Mouse (Mus musculus): ENCODE measurements around the gene Ndufv1. TPM values are rescaled to one million over a fixed set of nuclear protein-coding genes. Genes with fewer than 3 reads are reported as not detected.

The Ndufv1 gene
- polyA plus RNA-seq (2017; shearing (Covaris generic)), result 100 to 1,000 TPM; 152 to 159 TPM

DNA sequence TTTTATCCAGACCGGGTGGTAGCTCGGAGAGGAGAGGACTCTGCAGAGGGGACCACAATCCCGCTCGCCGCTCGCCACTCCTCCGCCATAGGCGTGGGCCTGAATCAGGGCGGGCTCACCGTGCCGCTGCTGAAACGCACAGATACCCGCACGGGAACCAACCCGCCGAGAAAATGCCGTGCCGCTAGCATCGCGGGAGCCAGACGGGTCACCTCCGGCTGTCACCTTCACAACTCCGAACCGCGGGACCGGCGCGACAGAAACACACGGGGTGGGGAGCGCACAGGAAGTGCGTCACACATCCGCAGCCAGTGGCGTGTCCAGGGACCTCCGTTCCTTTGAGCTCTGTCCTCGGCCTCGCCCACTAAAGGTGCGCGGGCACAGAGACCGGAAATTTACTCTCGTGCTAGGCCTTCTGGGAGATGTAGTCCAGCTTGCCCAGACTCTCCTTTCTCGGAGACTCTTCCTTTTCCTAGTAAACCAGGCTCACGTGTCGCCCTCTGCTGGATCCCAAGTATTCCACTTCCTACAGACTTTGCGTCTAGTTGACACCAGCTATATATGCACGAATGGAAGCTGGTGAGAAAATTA, at the start of gene Ndufv1:
Gene Ndufv1 (minus strand): TSS at position 375 of the 591 bp plus-strand sequence.

DNA sequence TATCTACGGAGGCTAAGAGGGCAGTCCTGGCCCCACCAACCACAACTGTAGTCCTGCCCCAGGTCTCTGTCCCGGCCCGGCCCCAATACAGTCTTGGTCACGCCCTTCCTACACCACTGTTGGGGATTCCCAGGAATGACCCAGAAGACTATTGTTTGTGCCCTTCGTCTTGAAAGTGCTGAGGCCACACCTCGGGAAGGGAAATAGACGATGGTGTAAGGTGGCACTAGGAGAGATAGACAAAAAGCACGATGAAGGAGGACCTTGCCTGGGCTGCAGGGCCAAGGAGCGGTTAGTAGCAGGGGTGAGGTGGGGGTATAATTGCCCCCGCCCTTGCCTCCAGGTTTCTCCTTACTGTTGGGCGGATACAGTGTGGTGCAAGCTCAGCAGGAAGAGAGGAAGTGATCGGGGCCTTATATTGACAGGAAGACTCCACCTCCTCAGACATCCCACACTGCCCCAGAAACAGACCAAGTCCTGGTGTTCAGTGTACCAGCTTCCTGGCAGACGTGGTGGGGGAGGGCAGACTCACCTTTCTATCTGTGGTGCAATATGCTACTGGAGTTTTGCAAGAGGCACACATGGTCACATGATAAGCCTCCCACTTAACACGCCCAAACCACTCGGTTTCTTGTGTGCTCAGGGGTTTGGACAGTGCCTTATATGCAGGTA, 46.6 kb upstream of the Ndufv1 start, which contains the start of gene Gstp3:
Gene Gstp3 (minus strand): TSS at position 501 of the 672 bp plus-strand sequence.

DNA sequence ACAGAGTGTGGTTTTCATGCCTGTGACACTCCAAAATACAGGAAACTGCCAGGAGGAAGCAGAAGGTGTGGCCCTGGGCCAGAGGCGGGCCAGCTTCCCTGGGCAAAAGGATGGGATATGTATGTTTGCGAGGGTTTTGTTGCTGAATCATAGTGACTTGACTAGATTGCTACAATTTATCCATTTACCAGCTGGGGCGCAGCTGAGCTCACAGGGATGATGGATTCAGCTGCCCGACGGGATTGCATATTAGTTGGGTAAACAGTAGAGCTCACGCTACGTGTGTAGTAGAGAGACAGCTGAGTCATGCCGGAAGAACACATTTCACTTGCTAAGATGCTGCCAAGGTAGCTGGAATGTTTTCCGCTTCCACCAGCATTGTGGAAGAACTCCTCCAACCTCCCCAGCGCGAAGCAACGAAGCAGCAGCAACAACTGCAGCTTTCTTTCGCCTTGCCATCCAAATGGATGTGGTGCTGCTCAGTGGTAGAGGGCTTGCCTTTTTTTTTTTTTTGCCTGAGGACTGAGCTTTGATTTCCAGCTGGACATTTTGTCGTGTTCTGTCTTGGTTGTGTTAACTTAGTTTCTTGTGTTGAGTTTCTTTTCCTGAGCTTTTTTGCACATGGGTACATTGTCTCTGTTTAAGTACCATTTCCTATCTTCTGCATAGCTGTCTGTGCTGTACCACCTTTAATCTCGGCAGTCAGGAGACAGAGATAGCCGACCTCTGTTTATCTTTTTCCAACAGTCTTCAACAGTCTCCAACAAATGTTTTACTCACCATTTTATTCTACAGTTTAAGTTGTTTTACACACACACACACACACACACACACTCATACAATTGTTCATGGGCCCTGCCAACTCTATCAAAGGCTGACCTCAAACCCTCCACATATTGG, 33.6 kb upstream of the Ndufv1 start, which contains the start of gene Gstp2:
Gene Gstp2 (minus strand): TSS at position 58 of the 900 bp plus-strand sequence.

GRCm38 (mm10) chr19:4037788-4038232, 25.2 kb upstream of the Ndufv1 start, which contains the start of gene Gstp1:
Gstp1 (minus strand) TSS chr19:4037985.

DNA sequence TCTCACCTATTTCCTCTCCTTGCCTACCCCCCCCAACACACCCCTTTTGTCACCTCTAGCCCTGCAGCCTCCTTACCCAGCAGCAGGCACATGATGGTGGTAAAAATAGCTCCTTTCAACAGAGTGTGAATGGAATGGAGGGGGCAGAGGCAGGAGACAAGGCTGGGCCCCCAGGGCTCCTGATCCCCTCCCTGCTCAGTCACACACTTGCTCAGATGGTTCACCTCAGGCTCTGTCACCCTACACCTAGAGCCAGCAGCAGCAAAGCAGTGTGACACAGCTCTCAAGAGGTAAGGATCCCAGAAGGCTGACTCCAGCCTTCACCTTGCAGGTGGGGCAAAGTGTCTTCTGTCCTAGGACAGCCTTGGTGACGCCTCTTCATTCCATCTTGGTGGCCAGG, 9.5 kb downstream of the Ndufv1 start, which contains the start of gene Doc2g:
Gene Doc2g (plus strand): TSS at position 202 of the 400 bp plus-strand sequence.

GRCm38 (mm10) chr19:4000119-4000900, 12.3 kb downstream of the Ndufv1 start, which contains the start of the genes Nudt8 and Gm49405:
Nudt8 (plus strand) TSS chr19:4000580.
Gm49405 (plus strand) TSS chr19:4000626.

DNA sequence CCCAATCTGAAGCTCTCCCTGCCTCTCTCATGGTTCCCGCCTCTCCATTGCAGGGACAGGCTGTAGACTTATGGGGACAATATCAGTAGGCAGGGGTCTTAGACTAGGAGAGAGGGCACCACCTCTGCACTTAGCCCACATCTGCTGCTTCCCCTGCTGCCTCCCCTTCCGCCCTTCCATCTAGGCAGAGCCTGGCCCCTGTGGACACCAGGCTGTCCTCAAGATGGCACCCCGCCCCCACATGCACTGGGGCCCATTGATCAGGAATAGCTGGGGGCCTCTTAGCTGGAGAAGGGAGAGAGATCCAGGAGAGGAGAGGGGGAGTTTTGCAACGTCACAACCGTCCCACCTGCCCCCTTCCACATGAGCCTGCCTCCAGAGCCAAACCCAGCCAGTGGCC, 20.2 kb downstream of the Ndufv1 start, which contains the start of gene Tbx10:
Gene Tbx10 (plus strand): TSS at position 337 of the 400 bp plus-strand sequence.

GRCm38 (mm10) chr19:3986334-3986733, 26.3 kb downstream of the Ndufv1 start, which contains the start of gene Acy3:
Acy3 (plus strand) TSS chr19:3986570.

DNA sequence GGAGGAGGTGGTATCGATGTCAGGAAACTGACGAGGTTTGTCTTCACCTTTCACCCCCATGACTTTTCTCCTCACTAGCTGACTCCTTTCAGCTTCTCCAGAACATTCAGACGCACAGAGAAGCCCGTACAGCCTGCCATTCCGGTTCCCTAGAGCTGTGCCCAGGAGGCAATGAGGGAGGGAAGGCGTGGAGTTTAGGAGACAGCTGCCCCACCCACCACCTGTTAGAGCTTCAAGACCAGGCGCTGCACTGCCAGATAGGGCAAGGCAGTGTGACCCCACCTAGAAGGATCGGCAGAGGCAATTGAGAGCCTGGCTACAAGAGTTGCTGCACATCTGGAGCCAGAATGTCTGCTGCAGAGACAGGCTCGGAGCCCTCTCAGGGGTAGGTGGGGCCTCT, 40.4 kb downstream of the Ndufv1 start, which contains the start of gene Aldh3b2:
Gene Aldh3b2 (plus strand): TSS at position 100 of the 400 bp plus-strand sequence.

GRCm38 (mm10) chr19:3958470-3958869, 54.1 kb downstream of the Ndufv1 start, which contains the start of gene Aldh3b3:
Aldh3b3 (plus strand) TSS chr19:3958645.

Other genes starting within 250 kb of the Ndufv1 start
- 10 to 100 TPM; 84.1 to 84.2 TPM for gene Kmt5b, start 245.4 kb downstream of the Ndufv1 start, polyA plus RNA-seq (2017; shearing (Covaris generic))
- gene Chka, start 161.0 kb downstream of the Ndufv1 start, polyA plus RNA-seq (2017; shearing (Covaris generic)), result 10 to 100 TPM; 15.3 to 18.1 TPM
- 10 to 100 TPM; 69.0 to 87.5 TPM for gene Tcirg1, start 105.7 kb downstream of the Ndufv1 start, polyA plus RNA-seq (2017; shearing (Covaris generic))
- gene Ndufs8, start 100.0 kb downstream of the Ndufv1 start, polyA plus RNA-seq (2017; shearing (Covaris generic)), result 100 to 1,000 TPM; 135 to 181 TPM
- gene Aldh3b1, start 83.0 kb downstream of the Ndufv1 start, polyA plus RNA-seq (2017; shearing (Covaris generic)), result under 1 TPM; 0.34 to 0.40 TPM
- gene Unc93b1, start 77.6 kb downstream of the Ndufv1 start, polyA plus RNA-seq (2017; shearing (Covaris generic)), result 10 to 100 TPM; 45.3 to 51.4 TPM
- gene Aldh3b3, start 54.2 kb downstream of the Ndufv1 start, polyA plus RNA-seq (2017; shearing (Covaris generic)), result under 1 TPM; 0.24 to 0.86 TPM
- gene Aldh3b2, start 40.5 kb downstream of the Ndufv1 start, polyA plus RNA-seq (2017; shearing (Covaris generic)), result under 1 TPM in 1 of 2 experiments, not detected in 1; 0.20 TPM
- under 1 TPM in 1 of 2 experiments, not detected in 1; 0.36 TPM for gene Acy3, start 26.2 kb downstream of the Ndufv1 start, polyA plus RNA-seq (2017; shearing (Covaris generic))
- 1 to 10 TPM in 1 of 2 experiments, not detected in 1; 1.2 TPM for gene Tbx10, start 20.1 kb downstream of the Ndufv1 start, polyA plus RNA-seq (2017; shearing (Covaris generic))
- gene Nudt8, start 12.2 kb downstream of the Ndufv1 start, polyA plus RNA-seq (2017; shearing (Covaris generic)), result 10 to 100 TPM; 14.8 to 15.3 TPM
- 1 to 10 TPM; 1.2 to 4.0 TPM for gene Gm49405, start 12.2 kb downstream of the Ndufv1 start, polyA plus RNA-seq (2017; shearing (Covaris generic))
- 1 to 10 TPM in 1 of 2 experiments, under 1 TPM in 1; 0.68 to 4.7 TPM for gene Doc2g, start 9.5 kb downstream of the Ndufv1 start, polyA plus RNA-seq (2017; shearing (Covaris generic))
- gene Gstp1, start 25.2 kb upstream of the Ndufv1 start, polyA plus RNA-seq (2017; shearing (Covaris generic)), result 100 to 1,000 TPM; 537 to 539 TPM
- gene Gstp2, start 33.2 kb upstream of the Ndufv1 start, polyA plus RNA-seq (2017; shearing (Covaris generic)), result 10 to 100 TPM in 1 of 2 experiments, 1 to 10 TPM in 1; 3.0 to 16.9 TPM
- gene Gstp3, start 46.8 kb upstream of the Ndufv1 start, polyA plus RNA-seq (2017; shearing (Covaris generic)), result 100 to 1,000 TPM in 1 of 2 experiments, 10 to 100 TPM in 1; 94.0 to 111 TPM
- gene Cabp2, start 68.8 kb upstream of the Ndufv1 start, polyA plus RNA-seq (2017; shearing (Covaris generic)), result not detected
- 100 to 1,000 TPM; 834 to 888 TPM for gene Cdk2ap2, start 84.4 kb upstream of the Ndufv1 start, polyA plus RNA-seq (2017; shearing (Covaris generic))
- gene Pitpnm1, start 87.2 kb upstream of the Ndufv1 start, polyA plus RNA-seq (2017; shearing (Covaris generic)), result 100 to 1,000 TPM; 344 to 350 TPM
- 100 to 1,000 TPM; 182 to 196 TPM for gene Aip, start 113.1 kb upstream of the Ndufv1 start, polyA plus RNA-seq (2017; shearing (Covaris generic))
- 1 to 10 TPM in 1 of 2 experiments, under 1 TPM in 1; 0.18 to 1.7 TPM for gene Gpr152, start 127.0 kb upstream of the Ndufv1 start, polyA plus RNA-seq (2017; shearing (Covaris generic))
- under 1 TPM; 0.38 to 0.82 TPM for gene Cabp4, start 131.2 kb upstream of the Ndufv1 start, polyA plus RNA-seq (2017; shearing (Covaris generic))
- gene Coro1b, start 135.8 kb upstream of the Ndufv1 start, polyA plus RNA-seq (2017; shearing (Covaris generic)), result 100 to 1,000 TPM; 373 to 413 TPM
- gene Ptprcap, start 140.8 kb upstream of the Ndufv1 start, polyA plus RNA-seq (2017; shearing (Covaris generic)), result 1,000 to 10,000 TPM; 1,211 to 1,532 TPM
- 10 to 100 TPM; 46.4 to 51.4 TPM for gene Rps6kb2, start 150.5 kb upstream of the Ndufv1 start, polyA plus RNA-seq (2017; shearing (Covaris generic))
- 10 to 100 TPM; 19.4 to 27.5 TPM for gene Carns1, start 162.7 kb upstream of the Ndufv1 start, polyA plus RNA-seq (2017; shearing (Covaris generic))
- 100 to 1,000 TPM; 738 to 929 TPM for gene Tbc1d10c, start 178.5 kb upstream of the Ndufv1 start, polyA plus RNA-seq (2017; shearing (Covaris generic))
- gene Ppp1ca, start 179.3 kb upstream of the Ndufv1 start, polyA plus RNA-seq (2017; shearing (Covaris generic)), result 1,000 to 10,000 TPM; 1,029 to 1,265 TPM
- 100 to 1,000 TPM in 1 of 2 experiments, 10 to 100 TPM in 1; 59.1 to 116 TPM for gene Rad9a, start 188.9 kb upstream of the Ndufv1 start, polyA plus RNA-seq (2017; shearing (Covaris generic))
- gene Clcf1, start 201.4 kb upstream of the Ndufv1 start, polyA plus RNA-seq (2017; shearing (Covaris generic)), result 10 to 100 TPM; 27.4 to 50.0 TPM
- not detected for gene AC109138.7, start 201.6 kb upstream of the Ndufv1 start, polyA plus RNA-seq (2017; shearing (Covaris generic))
- gene Pold4, start 219.1 kb upstream of the Ndufv1 start, polyA plus RNA-seq (2017; shearing (Covaris generic)), result 100 to 1,000 TPM; 107 to 109 TPM

Measured in inflammation-experienced regulatory T-cells (primary cell).